Mouse (Mus musculus): Measurements from ENCODE around the gene Gm26897. TPM values are rescaled to one million over a fixed set of nuclear protein-coding genes. Genes with fewer than 3 reads are reported as not detected.

Gene Gm26897
- not detected for total RNA-seq (2021)
- long read RNA-seq, experiment 1: 0 reads
- long read RNA-seq, experiment 2: 0 reads

DNA sequence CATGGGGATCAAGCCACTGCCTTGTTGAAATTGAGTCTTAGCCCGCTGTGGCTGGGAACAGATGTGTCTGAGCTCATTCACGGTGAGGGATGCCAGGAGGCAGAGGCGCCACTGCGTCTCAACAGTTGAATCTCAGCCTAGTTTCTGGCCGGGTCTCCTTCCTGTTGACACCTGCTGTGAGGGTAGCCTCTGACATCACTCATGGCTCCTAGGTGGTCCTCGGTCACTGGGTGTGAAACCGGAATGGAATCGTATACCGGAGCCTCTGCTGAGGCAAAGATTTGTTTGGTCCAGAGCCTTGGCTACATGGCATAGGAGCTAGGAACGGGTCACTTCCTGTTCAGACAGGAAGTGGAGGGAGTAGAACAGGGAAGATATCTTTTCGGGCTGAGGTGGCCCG lies at the start of gene Gm26897:
Gene Gm26897 (plus strand): TSS at position 74 of the 400 bp plus-strand sequence.
- H3K27ac ChIP-seq: no peak within 1 kb of the TSS
- no peak for TF ChIP-seq CTCF (conservative IDR thresholded peaks at IDR 0.05)
- H3K4me3 ChIP-seq: no peak within 1 kb of the TSS
- DNase-seq (ENCODE audit: low spot score in 2 of 2): no peak

DNA sequence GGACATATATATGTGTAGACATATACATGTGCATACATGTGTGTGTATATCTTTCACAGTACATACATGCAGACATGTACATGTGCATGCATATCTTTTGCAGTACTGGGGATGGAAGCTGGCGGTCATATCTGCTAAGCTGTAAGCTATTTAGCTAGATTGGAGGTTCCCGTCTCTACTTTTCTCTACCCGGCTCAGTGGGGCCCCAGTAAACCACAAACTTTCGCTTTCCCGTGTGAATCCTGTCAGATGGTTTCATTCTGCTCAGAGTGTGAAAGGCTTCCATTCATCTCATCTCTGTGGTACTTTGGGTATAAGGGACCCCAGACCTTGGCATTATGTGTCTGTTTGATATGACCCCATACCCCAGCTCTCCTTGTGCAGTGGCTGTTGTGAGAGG lies 46.4 kb upstream of the Gm26897 start:
- no peak for DNase-seq (ENCODE audit: low spot score in 2 of 2)
- no peak for TF ChIP-seq CTCF (conservative IDR thresholded peaks at IDR 0.05)
- Histone ChIP-seq H3K27ac (no peak overlapping the region), H3K4me3 (no peak overlapping the region)

DNA sequence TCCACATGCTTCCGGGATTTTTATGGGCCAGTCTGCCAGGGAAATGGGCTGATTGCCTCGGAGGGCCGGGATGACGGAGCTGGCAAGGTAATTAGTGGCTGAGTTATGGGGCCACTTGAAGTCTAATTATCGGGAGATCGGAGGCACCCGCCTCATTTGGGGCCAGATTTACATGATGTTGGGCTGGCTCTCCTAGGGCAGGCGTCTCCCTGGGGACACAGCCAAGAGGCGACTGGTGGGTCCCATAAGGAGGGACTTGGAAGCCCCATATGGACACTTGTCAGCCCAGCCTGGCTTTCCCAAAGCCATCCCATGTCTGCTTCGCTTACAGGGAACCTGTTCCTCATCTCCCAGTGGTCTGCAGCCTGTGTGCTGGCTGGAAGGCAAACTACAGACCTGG lies 45.1 kb upstream of the Gm26897 start:
- TF ChIP-seq CTCF (conservative IDR thresholded peaks at IDR 0.05): no peak

DNA sequence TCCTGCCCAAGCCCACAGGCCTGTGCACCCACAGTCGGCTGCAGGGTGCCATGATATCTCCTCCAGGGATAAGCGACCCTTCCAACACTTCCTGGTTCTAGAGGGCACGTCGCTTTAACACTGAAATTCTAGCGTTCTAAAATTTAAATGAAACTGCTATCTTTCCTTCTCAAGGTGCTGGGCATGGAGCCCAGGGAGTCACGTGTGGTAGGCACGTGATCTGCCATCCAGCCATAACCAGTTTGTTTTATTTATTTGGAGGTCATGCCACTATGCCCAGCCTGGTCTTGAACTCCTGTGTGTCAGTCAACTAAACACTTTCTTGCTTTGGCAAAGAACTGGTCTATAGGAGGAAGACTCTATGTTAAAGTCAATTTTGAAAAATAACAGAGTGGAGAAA lies 35.7 kb upstream of the Gm26897 start:
- TF ChIP-seq CTCF (conservative IDR thresholded peaks at IDR 0.05): no peak
- Histone ChIP-seq H3K27ac (no peak overlapping the region), H3K4me3 (no peak overlapping the region)
- no peak for DNase-seq (ENCODE audit: low spot score in 2 of 2)

More for the DNA sequence above, 45.1 kb upstream of the Gm26897 start:
- no peak overlapping the region for H3K4me3 ChIP-seq
- DNase-seq (ENCODE audit: low spot score in 2 of 2): no peak
- H3K27ac ChIP-seq: no peak overlapping the region

DNA sequence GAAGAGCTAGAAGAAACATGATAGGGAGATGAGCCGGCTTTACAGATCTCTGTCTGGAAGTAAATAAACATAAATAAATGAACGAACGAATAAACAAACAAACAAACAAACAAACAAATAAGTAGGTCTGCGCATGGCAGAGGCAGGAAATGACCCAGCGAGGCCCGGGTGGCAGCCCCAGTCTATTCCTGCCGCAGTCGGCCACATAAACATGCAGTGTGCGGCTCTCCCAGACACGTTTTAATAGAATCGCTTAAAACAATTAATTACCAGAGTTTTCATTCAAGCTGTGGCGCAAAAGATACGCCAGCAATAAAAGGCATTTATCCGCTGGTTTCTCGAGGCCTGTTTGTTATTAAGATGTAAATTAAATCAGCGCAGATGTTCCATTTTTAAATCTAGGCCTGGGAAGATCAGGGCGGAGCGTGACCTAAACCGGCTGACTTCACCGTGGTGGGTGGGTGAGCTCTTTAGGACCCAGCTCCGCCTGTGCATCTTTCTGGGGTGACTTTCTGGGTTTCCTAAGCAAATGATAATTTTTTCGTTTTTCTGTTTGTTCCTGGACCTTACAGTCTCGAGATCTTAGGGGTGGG lies 33.9 kb upstream of the Gm26897 start:
- Histone ChIP-seq H3K27ac (no peak overlapping the region), H3K4me3 (no peak overlapping the region)
- no peak for DNase-seq (ENCODE audit: low spot score in 2 of 2)
- TF ChIP-seq CTCF (conservative IDR thresholded peaks at IDR 0.05): no peak

DNA sequence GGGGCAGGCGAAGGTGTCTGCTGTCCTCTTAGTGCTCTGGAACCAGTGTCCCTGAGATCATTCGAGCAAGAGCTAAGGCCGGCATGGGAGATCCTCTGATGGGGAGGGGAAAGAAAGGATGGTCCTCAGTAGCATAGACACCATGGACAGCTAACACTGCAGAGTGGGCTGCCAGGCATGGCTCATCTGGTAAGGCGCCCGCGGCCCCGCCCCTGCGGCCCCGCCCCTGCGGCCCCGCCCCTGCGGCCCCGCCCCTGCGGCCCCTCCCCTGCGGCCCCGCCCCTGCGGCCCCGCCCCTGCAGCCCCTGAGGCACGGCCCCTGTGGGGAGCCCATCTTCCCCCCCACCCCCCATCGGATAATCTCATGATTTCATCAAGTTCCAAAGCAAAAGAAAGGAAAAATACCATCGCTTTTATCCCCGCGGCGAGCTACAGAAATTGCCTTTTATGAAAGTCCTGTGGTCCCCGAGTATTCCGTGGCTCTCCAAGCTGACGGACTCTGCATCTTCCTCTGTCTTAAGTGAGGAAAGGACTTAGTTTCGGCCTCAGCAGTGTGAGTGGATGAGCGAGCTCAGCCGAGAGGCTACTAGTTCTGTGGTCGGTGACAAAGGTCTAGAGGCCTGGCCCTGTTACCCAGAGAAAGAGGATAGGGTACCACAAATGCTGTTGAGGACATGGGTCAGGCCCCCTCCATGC lies 31.9 kb upstream of the Gm26897 start:
- no peak for DNase-seq (ENCODE audit: low spot score in 2 of 2)
- H3K27ac ChIP-seq: 0 out of 2 replicates have a peak overlapping the region, but pooled peaks have one; percentile 9
- no peak overlapping the region for H3K4me3 ChIP-seq
- TF ChIP-seq CTCF (conservative IDR thresholded peaks at IDR 0.05): no peak

DNA sequence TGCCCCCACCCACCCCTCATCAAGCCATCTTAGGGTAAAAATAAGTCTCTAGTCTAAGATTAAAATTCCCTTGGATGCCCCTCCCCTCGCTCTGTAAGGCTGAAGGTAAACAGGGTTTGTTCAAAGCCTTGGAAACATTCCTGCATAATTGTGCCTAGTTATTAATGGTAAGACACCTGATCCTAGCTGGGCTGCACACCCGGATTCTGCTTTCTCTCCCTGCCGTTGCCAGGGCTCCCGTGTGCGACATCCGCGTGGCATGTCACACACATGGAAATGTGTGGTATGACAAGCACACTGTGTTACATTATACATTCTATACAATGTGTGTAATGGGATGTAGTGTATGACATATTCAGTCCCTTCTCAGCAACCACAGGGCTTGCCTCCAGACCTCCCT lies 30.1 kb upstream of the Gm26897 start:
- peak overlapping the region; percentile 82 for H3K27ac ChIP-seq
- no peak for TF ChIP-seq CTCF (conservative IDR thresholded peaks at IDR 0.05)

DNA sequence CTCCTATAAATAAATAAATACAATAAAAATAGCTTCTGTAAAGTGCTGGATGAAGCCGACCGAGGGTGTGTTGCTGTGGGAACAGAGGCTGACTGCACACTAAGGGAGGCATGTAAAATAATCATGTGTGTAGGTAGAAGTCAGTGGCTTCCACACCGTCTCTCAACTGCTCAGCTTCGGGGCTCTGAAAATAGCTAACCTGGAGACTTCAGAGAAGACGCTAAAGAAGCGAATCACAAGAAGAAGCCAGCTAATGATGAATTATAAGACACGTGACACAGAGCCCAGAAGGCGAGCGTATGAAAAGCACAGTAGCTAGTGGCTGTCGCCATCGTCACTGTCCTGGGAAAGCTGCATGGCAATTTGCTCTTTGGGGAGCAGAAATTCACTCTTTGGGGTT lies 29.4 kb upstream of the Gm26897 start:
- DNase-seq (ENCODE audit: low spot score in 2 of 2): no peak
- TF ChIP-seq CTCF (conservative IDR thresholded peaks at IDR 0.05): no peak
- Histone ChIP-seq H3K4me3 (no peak overlapping the region), H3K27ac (peak overlapping the region; percentile 82)

More for the DNA sequence above, 30.1 kb upstream of the Gm26897 start:
- no peak overlapping the region for H3K4me3 ChIP-seq
- DNase-seq (ENCODE audit: low spot score in 2 of 2): no peak

DNA sequence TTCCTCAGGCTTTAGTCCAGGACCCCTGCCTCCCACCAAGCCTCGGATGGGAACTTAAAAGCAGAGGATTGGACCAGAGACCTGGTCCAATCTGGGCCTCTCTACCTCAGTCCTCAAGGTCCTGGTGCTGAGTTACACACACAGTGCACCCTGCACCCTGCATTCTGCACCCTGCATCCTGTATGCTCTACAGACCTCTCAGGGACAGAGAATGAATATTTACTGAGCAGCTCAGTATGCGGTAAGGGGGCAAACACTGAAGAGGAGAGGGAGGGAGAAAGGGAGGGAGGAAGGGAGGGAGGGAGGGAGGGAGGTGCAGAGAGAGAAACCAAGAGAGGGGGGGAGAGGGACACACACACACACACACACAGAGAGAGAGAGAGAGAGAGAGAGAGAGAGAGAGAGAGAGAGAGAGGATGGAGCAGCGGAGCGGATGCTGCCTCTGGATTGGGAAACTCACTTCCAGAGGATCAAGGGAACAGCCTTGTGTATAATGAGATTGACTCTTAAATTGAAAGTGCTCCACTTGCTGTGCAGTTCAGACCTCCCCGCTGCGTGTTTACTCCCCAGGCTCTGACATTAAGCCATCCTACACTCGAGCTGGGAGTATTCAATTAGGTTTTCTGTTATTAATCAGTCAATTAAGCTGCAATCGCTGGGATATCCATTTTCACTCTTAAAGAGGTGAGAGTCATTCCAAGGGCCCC lies 24.4 kb upstream of the Gm26897 start:
- TF ChIP-seq CTCF (conservative IDR thresholded peaks at IDR 0.05): no peak
- Histone ChIP-seq H3K4me3 (no peak overlapping the region), H3K27ac (no peak overlapping the region)
- DNase-seq (ENCODE audit: low spot score in 2 of 2): no peak

DNA sequence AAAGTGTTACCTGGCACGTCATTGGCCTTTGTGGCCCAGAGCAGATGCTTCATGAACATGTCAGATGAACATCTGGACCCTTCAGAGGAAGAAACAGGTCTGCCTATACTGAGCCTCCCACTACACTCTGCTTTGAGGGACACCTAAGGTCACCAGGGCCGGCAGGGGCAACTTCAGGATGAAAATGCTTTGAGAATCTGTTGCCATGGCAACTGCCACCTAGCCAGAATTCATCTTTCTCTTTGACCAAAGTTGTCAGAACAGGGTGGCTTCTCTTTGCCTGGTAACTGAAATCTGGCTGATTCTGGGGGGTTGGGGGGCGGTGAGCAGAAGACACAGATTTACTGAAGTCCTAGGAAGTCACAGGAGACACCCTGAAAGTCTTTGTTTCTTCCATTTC lies 14.7 kb upstream of the Gm26897 start:
- Histone ChIP-seq H3K27ac (no peak overlapping the region), H3K4me3 (no peak overlapping the region)
- DNase-seq (ENCODE audit: low spot score in 2 of 2): no peak
- TF ChIP-seq CTCF (conservative IDR thresholded peaks at IDR 0.05): no peak

DNA sequence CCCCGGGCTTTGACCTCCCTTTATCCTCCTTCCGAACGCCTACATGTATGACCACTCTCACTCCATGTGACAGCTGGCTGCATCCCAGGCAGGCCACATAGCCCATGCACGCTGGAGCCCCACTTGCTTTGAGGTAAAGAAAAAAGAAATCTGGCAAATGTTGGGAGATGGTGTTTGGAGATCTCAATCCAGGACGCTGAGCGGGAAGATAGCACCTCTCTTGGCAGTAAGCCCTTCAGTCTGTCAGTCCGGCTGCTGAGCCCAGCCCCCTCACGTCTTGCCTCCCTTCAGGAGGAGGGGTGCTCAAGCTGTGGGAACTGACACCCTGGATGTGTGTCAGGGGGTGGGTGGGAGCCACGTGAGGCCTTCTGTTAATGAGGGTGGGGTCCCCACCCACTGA lies 13.0 kb upstream of the Gm26897 start:
- Histone ChIP-seq H3K27ac (no peak overlapping the region), H3K4me3 (no peak overlapping the region)
- no peak for DNase-seq (ENCODE audit: low spot score in 2 of 2)
- no peak for TF ChIP-seq CTCF (conservative IDR thresholded peaks at IDR 0.05)

DNA sequence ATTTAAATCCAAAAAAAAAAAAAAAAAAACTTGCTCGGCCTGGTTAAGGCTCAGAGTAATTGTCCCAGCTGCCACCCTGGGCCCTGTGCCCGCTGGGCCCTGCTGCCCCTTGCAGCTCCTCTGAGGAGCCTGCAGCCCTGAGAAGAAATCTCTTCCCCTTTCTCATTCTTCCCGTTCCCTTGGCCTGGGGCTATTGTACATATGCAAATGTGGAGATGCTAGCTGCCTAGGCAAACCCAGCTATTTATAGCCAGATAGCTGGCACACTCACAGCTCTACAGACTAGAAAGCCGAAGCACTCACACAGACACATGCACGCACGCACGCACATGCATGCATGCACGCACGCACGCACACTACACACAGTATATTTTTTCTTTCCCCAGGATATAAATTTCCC lies 9.0 kb upstream of the Gm26897 start:
- peak overlapping the region; percentile 29 for H3K27ac ChIP-seq

DNA sequence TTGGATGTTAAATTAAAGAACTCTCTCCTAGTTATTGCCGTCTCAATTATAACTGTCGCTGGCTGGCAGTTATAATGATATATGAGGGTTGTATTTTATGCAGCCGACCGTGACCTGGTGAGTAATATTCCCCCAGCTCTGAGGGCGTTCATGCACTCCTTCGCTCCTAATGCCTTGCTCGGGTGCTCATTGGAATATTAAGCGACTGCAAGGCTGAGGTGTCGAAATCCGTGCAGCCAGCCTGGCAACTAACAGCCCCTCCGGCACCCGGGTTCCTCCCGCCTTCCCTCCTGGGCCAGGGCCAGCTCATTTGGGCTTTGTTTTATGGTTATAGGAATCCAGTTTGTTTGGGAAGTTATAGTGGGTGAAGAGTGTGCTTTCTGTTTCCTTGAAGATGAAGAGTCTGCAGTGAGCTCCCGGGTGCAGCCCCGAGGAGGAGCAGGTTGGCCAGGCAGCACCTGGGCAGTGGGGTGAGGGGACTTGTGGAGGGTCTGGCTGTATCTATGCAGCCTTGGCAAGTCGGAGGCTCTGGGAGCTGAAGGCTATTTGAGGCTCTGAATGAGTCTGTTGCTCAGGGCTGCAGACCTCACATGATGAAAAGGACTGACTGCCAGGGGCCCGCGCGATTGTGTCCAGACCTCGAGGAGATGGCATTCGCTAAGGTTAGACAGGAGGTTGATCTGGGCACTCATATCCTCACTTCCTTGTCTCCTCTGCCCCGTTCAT lies 8.4 kb upstream of the Gm26897 start:
- TF ChIP-seq CTCF (conservative IDR thresholded peaks at IDR 0.05): no peak
- no peak for DNase-seq (ENCODE audit: low spot score in 2 of 2)
- Histone ChIP-seq H3K27ac (peak overlapping the region; percentile 29; the same call in 1 of the 2 replicates), H3K4me3 (no peak overlapping the region)

More for the DNA sequence above, 9.0 kb upstream of the Gm26897 start:
- no peak for TF ChIP-seq CTCF (conservative IDR thresholded peaks at IDR 0.05)
- no peak overlapping the region; the same call in 1 of the 2 replicates for H3K4me3 ChIP-seq
- peak; percentile 41 to 57 for DNase-seq (ENCODE audit: low spot score in 2 of 2)

All from layer of hippocampus, adult 2 months (tissue).